Mouse (Mus musculus): ENCODE measurements at regions not wholly inside any gene's neighbourhood (a gene's known extent, or its start where the extent isn't known, plus 50 kb on each side); places are given as distances from the start of the nearest gene placed in this dataset.

DNA sequence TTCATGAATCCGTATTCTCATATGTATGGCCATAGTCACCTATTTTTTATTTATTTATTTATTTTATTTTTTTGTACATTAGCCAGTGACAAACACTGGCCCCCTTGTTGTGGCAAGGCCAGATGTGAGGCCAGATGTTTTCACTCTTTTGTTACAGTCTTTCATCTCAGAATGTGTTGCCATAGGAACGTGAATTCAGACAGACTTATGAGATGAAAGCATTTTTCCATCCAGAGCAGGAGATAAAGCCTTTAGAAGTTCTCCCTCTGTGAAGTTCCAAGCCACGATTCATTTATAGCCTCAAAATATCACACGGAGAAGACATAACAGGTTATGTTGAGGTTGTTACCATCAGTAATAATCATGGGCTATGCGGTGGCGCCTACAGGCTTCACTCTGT lies 220.9 kb downstream of the Arpp21 start:
- no peak for DNase-seq

DNA sequence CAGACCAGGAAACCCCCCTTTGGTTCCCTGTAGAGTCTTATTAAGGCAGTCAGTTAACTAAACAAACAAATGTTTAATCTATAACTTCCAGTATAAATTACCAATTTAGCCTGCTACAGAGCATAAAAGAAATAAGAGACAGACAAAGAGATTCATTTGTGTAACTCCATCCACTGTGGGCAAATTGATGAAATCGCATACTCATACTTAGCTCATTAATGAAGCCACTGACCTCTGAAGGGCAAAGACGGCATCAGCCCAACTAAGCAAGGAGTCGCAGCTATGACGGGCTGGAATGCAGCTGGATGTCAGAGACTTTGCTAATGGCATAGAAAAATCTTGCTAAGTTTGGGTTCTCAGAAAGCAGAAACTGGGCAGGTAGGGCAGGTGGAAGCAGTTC lies 241.3 kb downstream of the Arpp21 start:
- DNase-seq: no peak

DNA sequence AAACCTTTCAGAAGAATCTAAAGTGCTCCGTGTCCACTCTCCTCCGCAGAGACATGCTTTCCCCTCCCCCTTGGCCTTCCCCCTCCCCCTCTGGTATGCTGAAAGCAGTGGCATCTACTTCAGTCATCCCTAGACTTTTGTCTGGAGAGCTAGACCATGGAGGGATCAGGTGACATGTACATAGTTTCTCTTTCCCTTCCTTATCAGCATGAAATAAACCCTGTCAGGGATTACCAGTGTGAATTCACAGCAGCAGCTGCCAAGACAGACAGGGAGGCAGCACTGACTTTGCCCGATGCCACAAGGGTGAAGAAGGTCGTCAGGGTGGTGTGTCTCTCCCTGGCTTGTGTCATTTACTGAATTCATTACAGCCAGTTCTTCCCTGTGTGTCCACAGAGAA lies 241.9 kb downstream of the Arpp21 start:
- DNase-seq: no peak

DNA sequence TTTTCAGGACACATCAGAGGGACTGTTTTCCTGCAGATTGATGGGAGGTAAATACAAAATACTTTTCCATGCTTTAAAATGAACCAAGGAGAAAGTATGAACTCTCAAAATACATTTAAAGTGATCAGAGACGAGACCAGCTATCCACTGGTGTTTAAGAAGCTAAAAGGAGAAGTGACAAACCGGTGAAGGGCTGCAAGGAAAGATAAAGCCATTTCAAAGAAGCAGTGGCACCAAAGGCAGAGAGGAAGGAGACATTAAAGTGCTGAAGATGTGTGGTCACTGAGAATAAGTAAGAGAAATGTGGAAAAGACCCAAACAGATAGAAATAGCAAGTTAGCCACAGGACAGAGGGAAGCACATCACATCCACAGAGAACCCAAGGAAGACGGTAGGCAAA lies 245.7 kb downstream of the Arpp21 start:
- no peak for DNase-seq

DNA sequence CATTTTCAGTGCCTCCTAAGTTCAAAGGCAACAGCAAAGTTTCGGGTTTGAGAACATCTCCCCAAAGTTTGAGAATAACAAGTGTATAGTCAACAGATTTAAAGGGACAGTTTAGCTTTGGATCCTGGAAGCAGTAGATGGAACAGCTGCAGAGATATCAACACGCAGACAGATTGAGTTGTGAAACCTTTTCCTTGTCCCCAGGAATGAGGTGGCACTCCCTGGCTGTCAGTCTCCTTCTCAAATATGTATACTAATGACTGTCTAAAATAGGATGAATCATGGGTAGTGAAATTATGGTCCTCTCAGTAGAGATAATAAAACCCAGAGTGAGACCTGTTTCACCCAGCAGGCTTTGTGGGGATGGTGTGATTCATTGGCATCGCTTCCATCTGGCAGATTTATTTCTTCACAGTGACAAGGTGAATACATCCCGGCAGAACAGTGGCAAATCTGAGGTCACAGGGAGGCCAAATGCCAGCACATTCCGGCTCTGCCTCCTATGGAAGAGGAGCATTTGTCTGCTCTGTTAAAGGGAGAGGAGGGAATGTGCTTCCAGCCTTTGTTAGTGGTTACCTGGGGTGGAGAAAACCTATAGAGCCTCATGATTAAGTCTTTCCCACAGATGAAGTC lies 272.2 kb downstream of the Arpp21 start:
- no peak for DNase-seq

DNA sequence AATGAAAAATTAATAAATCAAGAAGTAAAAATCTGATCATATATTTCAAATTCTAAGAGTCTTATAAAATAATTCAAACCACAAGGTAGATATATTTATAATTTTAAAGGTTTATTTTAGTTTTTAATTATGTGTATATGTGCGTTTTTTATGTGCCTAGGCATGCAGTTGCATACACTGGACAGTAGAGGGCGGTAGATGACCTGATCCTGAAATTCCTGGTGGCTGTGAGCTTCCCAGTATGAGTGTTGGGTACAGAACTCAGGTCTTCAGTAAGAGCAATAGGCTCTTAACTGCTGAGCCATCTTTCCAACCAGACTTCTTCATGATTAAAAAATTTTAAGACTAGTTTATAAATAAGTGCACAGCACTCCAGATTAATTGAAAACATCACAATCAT lies 267.7 kb upstream of the Stac start:
- DNase-seq: no peak

DNA sequence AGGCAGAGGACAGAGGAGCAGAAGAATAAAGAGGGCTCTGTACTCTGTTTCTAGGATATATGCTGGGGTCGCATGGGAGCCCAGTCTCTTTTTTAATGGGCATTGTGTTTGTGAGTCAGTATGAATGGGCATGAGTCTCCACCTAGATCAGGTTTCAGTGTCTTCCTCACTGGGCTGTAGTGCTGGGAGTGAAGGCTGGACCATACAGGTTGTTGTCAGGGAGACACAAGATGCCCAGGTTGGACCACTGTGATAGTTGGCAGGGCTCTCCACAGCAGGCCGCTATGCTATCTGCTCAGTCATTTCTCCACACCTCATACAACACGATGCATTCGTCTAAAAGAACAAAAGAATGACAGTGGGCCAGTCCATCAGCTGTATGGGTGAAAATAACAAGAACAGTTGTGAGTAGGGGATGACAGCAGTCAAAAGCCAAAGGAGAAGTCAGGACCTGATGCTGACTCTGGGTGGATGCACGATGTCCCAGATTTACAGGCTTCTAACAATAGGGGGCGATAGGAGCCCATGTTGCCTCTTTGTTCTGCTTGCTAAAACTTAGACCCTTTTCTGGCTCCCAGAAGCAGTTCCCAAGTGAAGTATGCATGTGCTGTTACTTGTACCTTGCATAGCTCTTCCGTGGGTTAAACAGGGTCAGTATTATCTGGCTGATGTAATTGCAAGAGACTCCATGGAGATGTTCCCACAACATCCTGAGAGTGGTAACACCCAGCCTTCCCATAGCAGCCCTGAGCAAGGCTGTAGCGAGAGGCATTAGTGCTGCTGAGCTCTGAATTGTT lies 249.3 kb upstream of the Stac start:
- DNase-seq: no peak

DNA sequence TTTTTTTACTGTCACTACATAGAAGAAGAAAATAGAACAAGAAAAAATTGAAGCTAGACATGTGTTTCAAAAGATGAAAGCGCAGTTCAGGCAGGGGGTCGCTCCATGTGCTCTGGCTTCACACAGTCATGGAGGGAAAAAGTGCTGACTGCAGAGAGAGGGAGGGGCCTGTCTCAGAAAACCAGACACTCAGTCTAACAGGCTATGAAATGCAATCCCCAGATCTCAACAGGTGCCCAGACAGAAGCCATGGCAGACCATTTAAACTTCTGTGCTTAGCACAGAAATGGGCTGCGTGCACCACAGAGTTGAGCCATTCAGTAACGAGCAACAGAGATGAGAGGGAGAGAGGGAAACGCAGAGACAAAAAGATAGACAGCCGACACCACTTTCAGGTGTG lies 242.3 kb upstream of the Stac start:
- no peak for DNase-seq

DNA sequence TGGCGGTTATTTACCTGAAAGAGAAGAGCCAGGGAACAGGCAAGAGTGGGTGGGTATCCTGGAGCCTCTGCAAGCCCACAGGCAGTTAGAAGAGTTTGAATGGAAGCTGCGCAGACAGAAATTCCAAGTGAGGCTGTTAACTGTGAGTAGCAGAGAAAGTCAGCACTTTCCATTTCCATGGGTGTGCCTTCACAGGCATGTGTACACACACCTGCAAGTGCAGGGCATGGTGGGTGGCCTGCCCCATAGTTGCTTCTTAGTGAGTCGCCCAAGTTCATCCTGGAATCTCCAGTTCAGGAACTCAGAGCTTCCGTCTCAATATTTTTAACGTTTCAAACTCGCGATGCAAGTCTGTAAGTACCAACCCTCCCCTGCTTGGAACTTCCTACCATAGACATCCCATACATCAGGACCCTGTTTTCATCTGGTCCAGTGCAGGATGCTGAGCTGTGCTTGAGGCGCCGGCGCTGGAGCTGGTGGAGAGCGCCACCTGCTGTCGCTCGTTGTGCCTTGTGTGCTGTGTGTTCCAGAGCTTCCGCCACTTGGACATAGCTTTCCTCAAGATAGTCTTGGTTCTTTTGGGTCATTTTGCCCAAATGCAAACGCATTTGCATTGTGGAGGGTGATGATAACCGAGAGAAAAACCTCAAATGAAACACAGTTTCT lies 228.3 kb upstream of the Stac start:
- peak; percentile 18 to 70 for DNase-seq

DNA sequence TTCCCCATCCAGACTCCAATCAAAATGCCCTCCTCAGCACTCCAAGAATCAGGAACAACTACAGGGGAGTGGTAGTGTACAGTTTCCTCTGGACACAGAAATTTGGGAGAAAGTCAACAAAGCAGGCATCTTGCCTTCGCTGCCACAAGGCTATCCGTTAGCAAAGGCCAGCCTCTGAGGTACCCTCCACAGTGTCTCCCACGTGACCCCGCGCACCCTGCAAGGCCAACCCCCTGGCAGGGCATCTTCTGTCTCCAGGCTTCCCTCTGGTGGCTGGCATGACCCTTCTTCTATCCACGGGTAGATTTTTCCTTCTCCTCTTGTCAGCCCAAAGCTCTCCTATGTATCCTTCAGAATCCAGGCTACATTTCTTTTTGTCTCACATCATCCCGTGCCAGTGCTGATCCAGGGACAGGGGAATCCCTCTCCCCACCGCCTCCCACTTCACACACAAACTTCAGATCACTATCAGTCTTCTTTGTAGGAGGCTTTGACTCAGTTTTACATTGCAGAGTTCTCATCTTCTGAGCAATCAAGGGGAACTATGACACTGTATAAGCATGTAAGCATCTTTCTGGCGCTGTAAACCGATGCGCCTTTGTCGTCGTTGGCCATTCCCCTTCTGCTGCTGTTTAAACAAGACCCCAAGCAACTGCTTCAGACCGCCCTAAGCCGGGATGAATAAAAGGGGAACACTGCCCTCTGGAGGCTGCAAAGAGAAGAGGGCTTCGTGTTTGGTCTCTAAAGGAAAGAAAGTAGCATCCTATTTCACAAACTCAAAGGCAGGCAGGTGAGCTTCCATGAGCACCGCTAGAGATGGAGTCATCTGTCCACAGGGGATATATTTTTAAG lies 226.8 kb upstream of the Stac start:
- peak; percentile 2 to 4 for DNase-seq

DNA sequence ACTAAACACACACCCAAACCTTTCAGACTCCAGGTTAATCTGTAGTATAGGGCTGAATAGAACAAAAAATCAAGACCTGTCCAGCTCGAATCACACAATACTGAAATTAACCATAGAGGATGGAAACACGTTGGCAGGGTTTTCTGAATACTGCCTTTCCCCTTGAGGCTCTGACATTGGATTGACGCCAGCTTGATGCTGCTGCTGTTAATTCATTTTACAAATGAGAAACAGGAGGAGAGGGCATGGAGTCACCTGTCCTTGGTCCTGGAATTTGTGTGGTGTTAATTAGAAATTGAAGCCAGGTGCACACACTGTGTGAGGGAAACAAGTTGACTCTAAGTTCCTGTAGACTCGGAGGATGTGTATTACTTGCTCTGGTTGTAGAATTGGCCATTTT lies 218.7 kb upstream of the Stac start:
- no peak for DNase-seq

DNA sequence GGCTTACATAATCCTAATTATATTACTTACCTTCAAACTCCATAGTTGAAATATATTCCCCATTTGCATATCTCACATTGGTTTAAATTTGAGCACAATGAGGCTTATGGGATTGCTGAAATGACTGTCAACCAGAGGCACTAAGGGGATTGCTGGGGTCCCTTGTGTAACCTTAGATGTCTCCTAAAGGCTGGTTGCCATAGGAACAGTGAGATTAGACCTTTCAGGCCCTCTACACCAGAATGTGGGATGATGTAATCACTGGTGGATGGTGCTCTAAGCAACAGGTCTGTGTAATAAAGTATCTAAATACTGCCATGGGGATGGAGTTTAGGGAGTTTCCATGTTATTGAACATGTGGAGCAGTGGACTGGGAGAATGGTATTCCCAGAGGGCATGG lies 210.0 kb upstream of the Stac start:
- DNase-seq: no peak

DNA sequence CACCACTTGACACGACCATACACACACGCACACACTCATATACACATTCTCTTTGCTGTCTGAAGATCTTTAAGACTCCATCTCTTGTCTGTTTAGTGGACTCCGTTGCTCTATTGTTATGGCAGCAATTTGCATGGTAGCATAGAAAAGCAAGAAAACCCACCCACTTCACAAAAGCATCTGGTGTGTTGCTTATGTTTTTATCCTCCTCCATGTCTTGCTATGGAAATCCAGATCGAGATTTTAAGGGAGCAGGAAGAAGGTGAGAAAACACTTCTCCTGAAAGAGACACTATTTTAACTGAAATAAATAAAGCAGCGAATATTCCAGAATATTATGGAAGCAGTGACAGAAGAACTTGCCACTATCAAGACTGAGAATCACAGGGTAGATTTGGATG lies 207.5 kb upstream of the Stac start:
- no peak for DNase-seq

DNA sequence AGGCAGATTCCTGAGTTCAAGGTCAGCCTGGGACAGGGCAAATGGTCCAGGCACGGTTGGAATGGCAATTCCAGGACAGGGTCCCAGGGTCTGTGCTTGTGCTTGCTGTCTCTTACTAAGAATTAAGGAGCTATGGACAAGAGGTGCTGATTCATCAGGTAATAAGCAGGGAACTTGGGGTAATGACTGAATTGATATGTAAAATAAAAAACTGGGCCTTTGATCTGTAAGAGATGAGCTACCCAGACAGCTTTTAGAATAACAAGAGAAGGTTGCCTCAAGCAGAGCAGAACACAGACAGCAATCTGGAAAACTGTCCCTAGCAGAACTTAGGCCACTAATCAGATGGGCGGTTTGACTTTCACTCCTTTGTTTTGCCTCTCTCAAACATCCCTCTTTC lies 189.6 kb upstream of the Stac start:
- no peak for DNase-seq

DNA sequence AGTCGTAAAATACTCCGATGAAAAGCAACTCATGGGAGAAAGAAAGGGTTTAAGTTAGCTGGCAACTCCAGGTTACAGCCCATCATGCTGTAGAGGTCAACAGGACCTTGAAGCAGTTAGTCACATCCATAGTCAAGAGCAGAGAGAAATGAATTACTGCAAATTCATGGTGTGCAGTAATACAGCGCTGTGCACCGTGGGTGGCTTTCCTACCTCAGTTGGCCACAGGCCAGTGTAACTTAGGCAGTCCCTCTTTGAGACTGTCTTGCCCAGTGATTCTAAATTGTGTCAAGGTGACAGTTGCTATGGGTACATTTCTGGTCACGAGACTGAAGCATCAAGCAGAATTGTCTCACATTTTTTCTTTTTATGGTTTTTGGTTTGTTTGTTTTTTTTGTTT lies 186.7 kb upstream of the Stac start:
- DNase-seq: no peak

DNA sequence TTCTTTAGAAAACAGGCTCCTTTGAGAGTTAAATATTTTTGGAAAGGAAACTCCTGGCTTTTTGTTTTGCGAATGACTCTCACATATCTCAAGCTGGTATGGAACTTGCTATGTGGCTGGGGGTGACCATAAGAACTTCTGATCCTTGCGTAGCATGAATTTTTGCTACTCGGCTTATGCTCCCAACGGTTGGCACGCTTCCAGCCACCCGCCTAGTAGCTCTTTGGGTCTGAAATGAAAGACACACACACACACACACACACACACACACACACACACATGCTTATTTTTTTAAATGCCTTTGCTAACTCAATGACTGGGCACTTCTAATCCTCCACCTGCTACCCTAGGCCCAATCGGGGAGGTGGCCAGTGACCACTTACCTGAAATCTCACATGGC lies 180.3 kb upstream of the Stac start:
- no peak for DNase-seq

DNA sequence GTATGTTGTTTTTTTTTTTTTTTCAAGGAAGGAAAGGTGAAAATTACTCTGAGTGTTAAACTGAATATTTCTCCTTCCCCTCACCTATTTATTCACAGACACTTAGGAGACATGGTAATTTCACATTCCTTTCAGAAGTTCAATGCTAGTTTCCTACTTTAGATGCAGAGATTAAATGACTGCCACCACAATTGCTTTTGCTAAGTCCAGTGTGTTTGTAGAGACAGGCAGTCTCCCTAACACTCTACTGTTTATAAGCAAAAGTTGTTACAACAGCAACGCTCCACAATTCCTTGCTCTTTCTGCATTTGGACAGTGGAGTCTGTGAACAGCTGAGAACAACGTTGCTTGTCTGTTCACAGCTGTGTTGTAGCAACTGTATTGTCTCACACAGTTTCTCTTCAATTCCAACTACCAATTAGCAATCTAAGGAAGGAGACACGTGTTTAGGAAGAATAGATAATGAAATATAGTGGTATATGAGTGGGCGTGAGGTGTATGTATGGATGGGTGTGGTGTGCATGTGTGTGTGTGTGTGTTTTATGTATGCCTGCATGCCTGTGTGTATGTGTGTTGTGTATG lies 179.7 kb upstream of the Stac start:
- no peak for DNase-seq

DNA sequence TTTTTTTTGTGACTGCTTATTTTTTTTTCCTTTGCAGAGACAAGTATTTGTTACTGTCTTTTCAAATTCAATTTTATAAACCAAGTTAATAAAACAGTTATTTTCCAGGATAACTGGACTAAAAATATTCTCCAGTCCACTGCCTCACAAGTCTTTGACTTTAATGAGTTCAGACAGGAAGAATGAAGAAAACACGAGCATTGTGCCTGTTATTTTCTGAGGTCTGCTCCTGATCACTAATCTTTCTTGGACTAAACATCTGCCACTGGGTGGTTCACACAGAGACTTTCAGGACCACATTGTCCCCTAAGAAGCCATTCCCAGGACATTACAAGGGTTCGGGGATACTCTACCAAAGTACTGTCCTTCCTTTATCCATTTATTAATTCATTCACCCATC lies 167.9 kb upstream of the Stac start:
- no peak for DNase-seq

DNA sequence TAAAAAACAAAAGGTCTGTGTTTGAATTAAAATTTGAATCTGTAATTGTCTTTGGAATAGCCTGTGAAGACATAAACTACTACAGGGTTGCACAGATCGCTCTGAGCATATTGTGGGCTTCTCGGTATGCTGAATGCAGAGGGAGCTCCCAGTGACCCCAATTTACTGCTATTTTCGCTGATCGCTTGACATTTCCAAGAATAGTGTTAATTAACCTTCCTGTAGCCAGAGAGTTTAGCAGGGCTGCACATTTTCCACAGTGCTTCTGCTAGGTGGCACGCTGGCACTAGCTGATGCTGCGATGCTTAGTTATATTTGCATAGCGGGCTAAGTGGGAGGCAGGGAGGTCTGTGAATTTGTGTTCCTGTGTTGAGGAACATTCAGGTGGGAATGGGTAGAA lies 164.8 kb upstream of the Stac start:
- DNase-seq: no peak

DNA sequence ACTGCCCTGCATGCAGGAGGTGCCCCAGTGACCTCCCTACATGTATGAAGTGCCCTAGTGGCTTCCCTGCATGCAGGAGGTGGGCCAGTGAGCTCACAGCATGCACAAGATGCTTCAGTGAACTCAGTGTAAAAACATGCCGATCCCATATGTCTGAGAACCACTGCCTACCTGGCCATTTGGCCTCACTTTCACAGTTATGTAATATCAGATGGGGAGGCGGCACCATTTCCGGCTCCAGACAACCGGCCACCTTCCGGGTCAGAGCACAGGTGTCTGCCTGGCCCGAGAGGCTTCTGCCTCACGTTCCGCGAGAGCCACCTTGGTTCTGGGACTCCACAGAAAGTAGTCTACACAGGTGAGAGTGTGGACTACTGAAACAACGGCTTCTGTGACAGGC lies 156.2 kb upstream of the Stac start:
- DNase-seq: no peak

DNA sequence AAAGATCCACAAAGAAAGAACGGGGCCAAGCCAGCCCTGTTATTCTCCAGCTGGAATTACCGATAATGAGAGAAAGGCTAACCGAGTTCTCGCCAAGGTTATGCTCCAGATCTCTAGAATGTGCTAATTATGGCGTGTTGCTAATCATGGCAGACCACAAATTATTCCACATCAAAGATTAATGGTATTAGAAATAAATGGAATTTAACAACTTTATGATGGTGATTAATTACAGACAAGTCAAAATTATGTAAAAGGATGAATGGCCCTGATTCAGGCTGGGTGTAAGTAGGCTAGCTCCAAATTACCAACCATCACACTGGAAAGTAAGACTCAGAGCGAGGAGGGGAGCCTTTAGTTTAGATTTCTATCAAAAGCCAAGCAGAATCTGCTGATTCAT lies 151.0 kb upstream of the Stac start:
- DNase-seq: no peak

DNA sequence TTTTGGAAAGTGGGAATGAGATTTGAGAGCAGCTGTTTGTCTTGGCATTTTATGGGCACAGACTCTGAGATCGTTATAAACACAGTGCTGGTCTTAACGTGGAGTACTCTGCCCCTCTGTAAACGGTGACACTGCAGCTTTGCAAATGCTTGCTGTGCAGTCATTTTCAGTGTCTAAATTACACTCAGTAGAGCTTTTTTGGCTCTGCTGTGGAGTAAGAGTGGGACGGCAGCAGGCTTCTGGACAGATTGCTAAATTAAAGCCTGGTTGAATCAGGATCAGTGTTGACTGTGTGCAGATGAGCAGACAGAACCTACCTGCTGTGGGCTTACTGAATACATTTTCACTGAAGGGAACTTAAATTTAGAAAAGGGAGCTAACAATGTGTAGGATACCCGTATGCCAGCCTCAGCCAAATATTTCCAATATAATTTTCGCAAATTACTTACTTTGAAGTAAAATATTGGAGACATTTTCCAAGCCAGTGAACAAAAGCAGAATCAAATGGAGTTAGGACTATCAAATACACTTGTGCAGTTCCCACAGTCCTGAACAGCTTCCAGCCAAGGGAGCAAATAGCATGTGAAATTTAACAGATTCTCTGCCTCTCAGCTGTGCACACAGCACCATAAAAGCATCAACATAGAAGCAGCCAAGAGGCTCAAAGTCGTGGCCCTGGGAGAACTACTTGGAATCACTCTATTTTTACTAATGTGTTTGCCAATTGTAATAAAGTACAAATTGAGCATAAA lies 148.1 kb upstream of the Stac start:
- DNase-seq: no peak

All from kidney, adult 8-10 months (tissue).